Mouse (Mus musculus): Measurements from ENCODE around the gene Nrp1. TPM values are rescaled to one million over a fixed set of nuclear protein-coding genes. Genes with fewer than 3 reads are reported as not detected.

The Nrp1 gene
- polyA plus RNA-seq, 1 experiment from 2014 or later: 94.6 TPM

- Histone ChIP-seq H3K36me3 (ENCODE audit: control insufficient read depth, insufficient read depth, low read length) (no peaks in the 10 kb centered on the region), H3K4me2 (ENCODE audit: low read depth, low read length) (no peak overlapping the region), H3K4me1 (ENCODE audit: control insufficient read depth, insufficient read depth, low read length) (peaks cover 2% of the 10 kb centered on the region; the same call in 1 of the 2 replicates), H3K4me3 (ENCODE audit: low read depth, low read length) (no peak overlapping the region), H3K9me3 (ENCODE audit: control insufficient read depth, low read length) (no peaks in the 10 kb centered on the region), H3K27me3 (replicated peaks; ENCODE audit: control insufficient read depth, insufficient read depth, low read length) (no peaks in the 10 kb centered on the region), H3K9ac (ENCODE audit: low read depth, low read length) (no peak overlapping the region), H3K27ac (replicated peaks; ENCODE audit: low read depth, low read length) (no peak overlapping the region)
- 90% methylated on average over 5 of the region's 5 CpGs for WGBS
- DNase-seq (ENCODE audit: low spot score): no peak
- ATAC-seq (ENCODE audit: low read depth): no peak
Measured at GRCm38 (mm10) chr8:128549738-128550137, 191.3 kb downstream of the Nrp1 start.

GRCm38 (mm10) chr8:128551421-128552139 is 193.2 kb downstream of the Nrp1 start:
- Histone ChIP-seq H3K4me2 (ENCODE audit: low read depth, low read length) (no peak overlapping the region), H3K4me3 (ENCODE audit: low read depth, low read length) (no peak overlapping the region), H3K27me3 (replicated peaks; ENCODE audit: control insufficient read depth, insufficient read depth, low read length) (no peaks in the 10 kb centered on the region), H3K36me3 (ENCODE audit: control insufficient read depth, insufficient read depth, low read length) (no peaks in the 10 kb centered on the region), H3K9me3 (ENCODE audit: control insufficient read depth, low read length) (no peaks in the 10 kb centered on the region), H3K27ac (replicated peaks; ENCODE audit: low read depth, low read length) (no peak overlapping the region), H3K4me1 (ENCODE audit: control insufficient read depth, insufficient read depth, low read length) (no peaks in the 10 kb centered on the region), H3K9ac (ENCODE audit: low read depth, low read length) (no peak overlapping the region)
- WGBS: 46% methylated on average over 15 of the region's 15 CpGs
- DNase-seq (ENCODE audit: low spot score) (peak; percentile 70), ATAC-seq (ENCODE audit: low read depth) (no peak)

MicroRNA genes within 50 kb of the gene (microRNA counts, 519-probe panel; counts per million panel counts)
- microRNA mmu-miR-1903: 1,426 counts per million, percentile 5 among the panel's probes with 10 or more counts

Small RNA genes lying within 50 kb of the gene (microRNA-seq; reads per million reads assigned to microRNA genes)
- not detected for gene Mir1903 (ENCODE audit: borderline number of aligned reads)

Measured in embryonic facial prominence, embryonic 14.5 days (tissue).